In the genomic region with DNA sequence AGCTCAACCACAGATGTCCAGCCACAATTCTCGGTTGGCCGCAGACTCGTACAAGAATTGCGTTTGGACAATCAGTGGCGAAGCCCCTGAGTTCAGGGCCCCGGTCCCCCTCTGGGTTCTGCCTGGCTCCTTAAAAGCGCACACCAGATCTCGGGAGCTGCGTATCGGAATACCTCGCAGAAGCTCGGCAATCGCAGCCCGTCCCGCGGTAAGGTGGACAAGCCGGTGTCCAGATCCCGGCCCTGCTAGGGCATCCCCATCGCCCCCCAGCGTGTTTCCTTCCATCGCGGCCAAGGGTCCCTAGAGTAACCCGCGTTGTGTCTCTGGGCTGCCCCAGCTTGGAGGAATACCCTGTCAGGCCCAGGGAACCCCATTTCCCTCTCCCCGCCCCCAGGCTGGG, we compare ENCODE assay signal across 8 mouse cellular contexts. TPM values are rescaled to one million over a fixed set of nuclear protein-coding genes. Genes with fewer than 3 reads are reported as not detected.
DNase-seq lines count a peak whose midpoint lies in the region; ATAC-seq and TF ChIP-seq lines count a peak whose summit lies in the region.

No protein-coding gene starts in this region.

- H3K27ac ChIP-seq in heart, embryonic 13.5 days (replicated peaks) = no peak overlapping the region
- H3K27ac ChIP-seq in heart, adult 2 months = no peak overlapping the region
- H3K27ac ChIP-seq in ES-E14 (ENCODE audit: insufficient read depth, low read depth, low read length, poor library complexity, severe bottlenecking) = no peak overlapping the region
- no peak overlapping the region for H3K27ac ChIP-seq in forebrain, postnatal 0 days (ENCODE audit: low read depth, low read length)
- H3K27ac ChIP-seq in liver, embryonic 16.5 days (ENCODE audit: low read length) = no peak overlapping the region

- no peak for ATAC-seq in heart, embryonic 13.5 days (ENCODE audit: extremely low read depth, insufficient number of reproducible peaks, low FRiP score, low TSS enrichment)
- ATAC-seq in forebrain, postnatal 0 days = peak; percentile 20; the same call in 1 of the 2 replicates
- ATAC-seq in liver, embryonic 16.5 days (ENCODE audit: low read depth) = no peak
- no peak for ATAC-seq in activated CD4-positive, CD25-positive, alpha-beta regulatory T cell, adult 4 months

- no peak for TF ChIP-seq CTCF in heart, adult 2 months (IDR thresholded peaks at IDR 0.05)
- TF ChIP-seq CTCF in forebrain, postnatal 0 days (IDR thresholded peaks at IDR 0.05; ENCODE audit: low read depth) = no peak

- H3K9ac ChIP-seq in heart, embryonic 13.5 days = peak overlapping the region; percentile 67
- H3K9ac ChIP-seq in heart, adult 2 months (ENCODE audit: low read depth, low read length) = no peak overlapping the region
- H3K9ac ChIP-seq in ES-E14 (ENCODE audit: insufficient read depth, low read depth, low read length, poor library complexity, severe bottlenecking) = peak overlapping the region; percentile 21
- H3K9ac ChIP-seq in forebrain, postnatal 0 days = no peak overlapping the region
- no peak overlapping the region for H3K9ac ChIP-seq in liver, embryonic 16.5 days (ENCODE audit: low read depth, low read length)

- peaks cover 40% of the 10 kb centered on the region for H3K36me3 ChIP-seq in heart, embryonic 13.5 days
- H3K36me3 ChIP-seq in heart, adult 2 months (ENCODE audit: control insufficient read depth, insufficient read depth, low read length) = no peaks in the 10 kb centered on the region
- peaks cover 18% of the 10 kb centered on the region for H3K36me3 ChIP-seq in ES-E14 (ENCODE audit: control insufficient read depth, insufficient read depth, low read length, poor library complexity, severe bottlenecking)
- H3K36me3 ChIP-seq in forebrain, postnatal 0 days (ENCODE audit: insufficient read depth) = peaks cover 28% of the 10 kb centered on the region
- peaks cover 12% of the 10 kb centered on the region for H3K36me3 ChIP-seq in liver, embryonic 16.5 days (ENCODE audit: control insufficient read depth, insufficient read depth)

- TF ChIP-seq POLR2A in heart, adult 2 months (IDR thresholded peaks at IDR 0.05; ENCODE audit: insufficient read depth, low read depth, low read length) = no peak

- WGBS in heart, embryonic 13.5 days = 14% methylated on average over 25 of the region's 25 CpGs
- WGBS in heart, adult 2 months = 71% methylated on average over 25 of the region's 25 CpGs
- WGBS in forebrain, postnatal 0 days = 14% methylated on average over 22 of the region's 25 CpGs
- 40% methylated on average over 25 of the region's 25 CpGs for WGBS in liver, embryonic 16.5 days (ENCODE audit: insufficient replicate concordance)

- H3K4me2 ChIP-seq in heart, embryonic 13.5 days = peak overlapping the region; percentile 63
- H3K4me2 ChIP-seq in forebrain, postnatal 0 days (ENCODE audit: low read depth) = peak overlapping the region; percentile 49
- peak overlapping the region; percentile 3; the same call in 1 of the 2 replicates for H3K4me2 ChIP-seq in liver, embryonic 16.5 days (ENCODE audit: low read depth, low read length)

- intact Hi-C loops in heart, adult 2 months (cut with DNase I) = no loop called here

- H3K27me3 ChIP-seq in heart, embryonic 13.5 days (replicated peaks) = peaks cover 74% of the 10 kb centered on the region
- H3K27me3 ChIP-seq in heart, adult 2 months (ENCODE audit: control insufficient read depth, insufficient read depth, low read length) = no peaks in the 10 kb centered on the region
- H3K27me3 ChIP-seq in forebrain, postnatal 0 days (ENCODE audit: insufficient read depth, low read length) = peaks cover 30% of the 10 kb centered on the region
- peaks cover 27% of the 10 kb centered on the region for H3K27me3 ChIP-seq in liver, embryonic 16.5 days (ENCODE audit: control insufficient read depth, insufficient read depth, low read depth, low read length)

- TF ChIP-seq EP300 in heart, adult 2 months (IDR thresholded peaks at IDR 0.05; ENCODE audit: insufficient read depth, low read depth, low read length) = no peak

- peak overlapping the region; percentile 42 for H3K4me3 ChIP-seq in heart, embryonic 13.5 days
- no peak overlapping the region for H3K4me3 ChIP-seq in heart, adult 2 months
- H3K4me3 ChIP-seq in ES-E14 (ENCODE audit: insufficient read depth in 1 of 2, low read depth in 1 of 2, low read length in 2 of 2, poor library complexity in 1 of 2, severe bottlenecking in 1 of 2) = peak overlapping the region; percentile 31 to 53; a peak in 3 of 4 replicates
- H3K4me3 ChIP-seq in forebrain, postnatal 0 days (ENCODE audit: low read depth, low read length) = peak overlapping the region; percentile 28
- no peak overlapping the region for H3K4me3 ChIP-seq in liver, embryonic 16.5 days (ENCODE audit: low read depth, low read length)

- no peaks in the 10 kb centered on the region for H3K79me2 ChIP-seq in heart, adult 2 months (replicated peaks; ENCODE audit: control insufficient read depth, insufficient read depth, low read length)

- peaks cover 11% of the 10 kb centered on the region for H3K4me1 ChIP-seq in heart, embryonic 13.5 days
- H3K4me1 ChIP-seq in heart, adult 2 months (ENCODE audit: control insufficient read depth, insufficient read depth, low read length) = no peaks in the 10 kb centered on the region
- H3K4me1 ChIP-seq in ES-E14 (ENCODE audit: control insufficient read depth in 2 of 2, insufficient read depth in 2 of 2, low read length in 2 of 2, poor library complexity in 1 of 2) = peaks cover 0 to 7% of the 10 kb centered on the region in 2 experiments; a peak in 2 of 4 replicates
- H3K4me1 ChIP-seq in forebrain, postnatal 0 days (ENCODE audit: insufficient read depth) = no peaks in the 10 kb centered on the region
- H3K4me1 ChIP-seq in liver, embryonic 16.5 days (ENCODE audit: control insufficient read depth, low read depth, low read length) = no peaks in the 10 kb centered on the region

- no peaks in the 10 kb centered on the region for H3K9me3 ChIP-seq in heart, embryonic 13.5 days
- no peaks in the 10 kb centered on the region for H3K9me3 ChIP-seq in ES-E14 (ENCODE audit: control insufficient read depth, insufficient read depth, low read depth, low read length)
- no peaks in the 10 kb centered on the region for H3K9me3 ChIP-seq in forebrain, postnatal 0 days (ENCODE audit: low read length)
- H3K9me3 ChIP-seq in liver, embryonic 16.5 days (replicated peaks; ENCODE audit: control insufficient read depth, low read length) = no peaks in the 10 kb centered on the region

- in situ Hi-C loops in ES-E14 (cut with MboI; ENCODE audit: low sequenced_read_pairs in 2 of 2, unreplicated experiment in 2 of 2) = no loop called here

- DNase-seq in heart, adult 2 months = no peak
- no peak for DNase-seq in ES-E14 (ENCODE audit: low read depth, low spot score)
- peak; percentile 41 for DNase-seq in forebrain, postnatal 0 days
- no peak for DNase-seq in layer of hippocampus, adult 9-10 months (ENCODE audit: low spot score)
- DNase-seq in adrenal gland, postnatal 25 days = no peak

RNA-seq across cellular contexts. Expression of a gene that starts 23.3 kb away (rescaled TPM):
- 19.6 and 21.5 TPM in 2 replicates for polyA plus RNA-seq in heart, embryonic 13.5 days (2015; fragmentation: Nextera tagmentation; extraction: Ambion mirVana)
- total RNA-seq in heart, adult 2 months (2021) = 1 to 10 TPM; 3.0 to 4.1 TPM
- 6.9 and 9.1 TPM in 2 replicates for polyA plus RNA-seq in heart, adult 2 months (2012; rRNA removed)
- total RNA-seq in ES-E14 (2012; rRNA removed) = 15.8 and 24.5 TPM in 2 replicates
- total RNA-seq in forebrain, postnatal 0 days (2014; rRNA removed) = 13.6 and 16.9 TPM in 2 replicates
- polyA plus RNA-seq in forebrain, postnatal 0 days (2015; fragmentation: Nextera tagmentation; extraction: Ambion mirVana) = 10.8 and 14.1 TPM in 2 replicates
- 32.8 and 35.6 TPM in 2 replicates for polyA plus RNA-seq in liver, embryonic 16.5 days (2015; fragmentation: Nextera tagmentation; extraction: Ambion mirVana)
- 1 to 10 TPM; 1.2 to 1.4 TPM for polyA plus RNA-seq in activated CD4-positive, CD25-positive, alpha-beta regulatory T cell, adult 4 months (2017; shearing (Covaris generic))
- total RNA-seq in adrenal gland, postnatal 25 days (2021) = 11.3 and 11.6 TPM in 2 replicates

RNA-seq across cellular contexts. Expression of a gene that starts 25.8 kb away (rescaled TPM):
- 15.7 and 17.1 TPM in 2 replicates for polyA plus RNA-seq in heart, embryonic 13.5 days (2015; fragmentation: Nextera tagmentation; extraction: Ambion mirVana)
- total RNA-seq in heart, adult 2 months (2021) = 10 to 100 TPM; 31.7 to 34.4 TPM
- 30.5 and 38.3 TPM in 2 replicates for polyA plus RNA-seq in heart, adult 2 months (2012; rRNA removed)
- total RNA-seq in ES-E14 (2012; rRNA removed) = 44.3 and 50.8 TPM in 2 replicates
- total RNA-seq in forebrain, postnatal 0 days (2014; rRNA removed) = 58.9 and 91.9 TPM in 2 replicates
- 27.3 and 29.4 TPM in 2 replicates for polyA plus RNA-seq in forebrain, postnatal 0 days (2015; fragmentation: Nextera tagmentation; extraction: Ambion mirVana)
- polyA plus RNA-seq in liver, embryonic 16.5 days (2015; fragmentation: Nextera tagmentation; extraction: Ambion mirVana) = 8.6 and 9.4 TPM in 2 replicates
- polyA plus RNA-seq in activated CD4-positive, CD25-positive, alpha-beta regulatory T cell, adult 4 months (2017; shearing (Covaris generic)) = 10 to 100 TPM; 25.1 to 25.7 TPM
- 27.4 and 39.2 TPM in 2 replicates for total RNA-seq in adrenal gland, postnatal 25 days (2021)

RNA-seq across cellular contexts. Expression of a gene that starts 43.2 kb away (rescaled TPM):
- 9.2 and 10.1 TPM in 2 replicates for polyA plus RNA-seq in heart, embryonic 13.5 days (2015; fragmentation: Nextera tagmentation; extraction: Ambion mirVana)
- total RNA-seq in heart, adult 2 months (2021) = 10 to 100 TPM; 16.6 to 18.0 TPM
- polyA plus RNA-seq in heart, adult 2 months (2012; rRNA removed) = 17.0 and 22.6 TPM in 2 replicates
- total RNA-seq in ES-E14 (2012; rRNA removed) = 38.9 and 47.7 TPM in 2 replicates
- total RNA-seq in forebrain, postnatal 0 days (2014; rRNA removed) = 74.9 and 82.9 TPM in 2 replicates
- polyA plus RNA-seq in forebrain, postnatal 0 days (2015; fragmentation: Nextera tagmentation; extraction: Ambion mirVana) = 32.3 and 40.3 TPM in 2 replicates
- 2.7 and 3.3 TPM in 2 replicates for polyA plus RNA-seq in liver, embryonic 16.5 days (2015; fragmentation: Nextera tagmentation; extraction: Ambion mirVana)
- 1 to 10 TPM; 1.3 to 1.5 TPM for polyA plus RNA-seq in activated CD4-positive, CD25-positive, alpha-beta regulatory T cell, adult 4 months (2017; shearing (Covaris generic))
- 40.9 and 42.2 TPM in 2 replicates for total RNA-seq in adrenal gland, postnatal 25 days (2021)

RNA-seq across cellular contexts. Expression of a gene that starts 43.4 kb away (rescaled TPM):
- 47.0 and 47.2 TPM in 2 replicates for polyA plus RNA-seq in heart, embryonic 13.5 days (2015; fragmentation: Nextera tagmentation; extraction: Ambion mirVana)
- 10 to 100 TPM; 16.6 to 20.1 TPM for total RNA-seq in heart, adult 2 months (2021)
- 22.2 and 22.3 TPM in 2 replicates for polyA plus RNA-seq in heart, adult 2 months (2012; rRNA removed)
- total RNA-seq in ES-E14 (2012; rRNA removed) = 123 and 217 TPM in 2 replicates
- total RNA-seq in forebrain, postnatal 0 days (2014; rRNA removed) = 103 and 109 TPM in 2 replicates
- 40.3 and 60.8 TPM in 2 replicates for polyA plus RNA-seq in forebrain, postnatal 0 days (2015; fragmentation: Nextera tagmentation; extraction: Ambion mirVana)
- polyA plus RNA-seq in liver, embryonic 16.5 days (2015; fragmentation: Nextera tagmentation; extraction: Ambion mirVana) = 32.6 and 32.7 TPM in 2 replicates
- polyA plus RNA-seq in activated CD4-positive, CD25-positive, alpha-beta regulatory T cell, adult 4 months (2017; shearing (Covaris generic)) = 10 to 100 TPM; 44.3 to 45.0 TPM
- 51.0 and 66.3 TPM in 2 replicates for total RNA-seq in adrenal gland, postnatal 25 days (2021)

RNA-seq across cellular contexts. Expression of a gene that starts 57.3 kb away (rescaled TPM):
- polyA plus RNA-seq in heart, embryonic 13.5 days (2015; fragmentation: Nextera tagmentation; extraction: Ambion mirVana) = 30.7 and 34.2 TPM in 2 replicates
- 10 to 100 TPM; 24.4 to 32.5 TPM for total RNA-seq in heart, adult 2 months (2021)
- 34.0 and 44.3 TPM in 2 replicates for polyA plus RNA-seq in heart, adult 2 months (2012; rRNA removed)
- 78.5 and 108 TPM in 2 replicates for total RNA-seq in ES-E14 (2012; rRNA removed)
- total RNA-seq in forebrain, postnatal 0 days (2014; rRNA removed) = 52.3 and 68.7 TPM in 2 replicates
- 22.4 and 27.3 TPM in 2 replicates for polyA plus RNA-seq in forebrain, postnatal 0 days (2015; fragmentation: Nextera tagmentation; extraction: Ambion mirVana)
- 10.2 and 13.1 TPM in 2 replicates for polyA plus RNA-seq in liver, embryonic 16.5 days (2015; fragmentation: Nextera tagmentation; extraction: Ambion mirVana)
- 10 to 100 TPM; 21.7 to 30.0 TPM for polyA plus RNA-seq in activated CD4-positive, CD25-positive, alpha-beta regulatory T cell, adult 4 months (2017; shearing (Covaris generic))
- total RNA-seq in adrenal gland, postnatal 25 days (2021) = 29.8 and 42.5 TPM in 2 replicates

Comparison
In these comparisons a context has a peak if more than half of its experiments do, and no peak if none do; other contexts are left out.
1. H3K4me3 ChIP-seq: peak in heart, embryonic 13.5 days (single experiment), ES-E14 (2 of 2) and forebrain, postnatal 0 days (single experiment); none in heart, adult 2 months (single experiment) and liver, embryonic 16.5 days (single experiment).
2. H3K9ac ChIP-seq: peak in heart, embryonic 13.5 days (single experiment) and ES-E14 (single experiment); none in heart, adult 2 months (single experiment), forebrain, postnatal 0 days (single experiment) and liver, embryonic 16.5 days (single experiment).
3. H3K4me2 ChIP-seq: peak in every context shown above with its lines; median percentile 63 in heart, embryonic 13.5 days; 49 in forebrain, postnatal 0 days; 3 in liver, embryonic 16.5 days.